Mouse (Mus musculus) layer of hippocampus, adult 2 months (tissue): ENCODE data around the gene Haus4. TPM values are rescaled to one million over a fixed set of nuclear protein-coding genes. Genes with fewer than 3 reads are reported as not detected.

Experiments
- DNase-seq, 2 experiments: peaks; one replicate each; pipeline ENCODE4 v3.0.0; 2022; ENCODE audit warnings: low spot score in 2 of 2
- H3K27ac ChIP-seq: fragments of 200-600 bp; 2 replicates; pipeline ENCODE4 v1.8.1; 2022
- H3K4me3 ChIP-seq: fragments of 200-600 bp; 2 replicates; pipeline ENCODE4 v1.8.1; 2022; ENCODE audit warnings: mild to moderate bottlenecking
- CTCF ChIP-seq: fragments of 200-600 bp; conservative IDR thresholded peaks from 2 replicates; pipeline ENCODE4 v1.8.1; 2022; ENCODE audit warnings: antibody characterized with exemption, mild to moderate bottlenecking, moderate library complexity
- total RNA-seq, 2 experiments: library from RNA; stranded (reverse); gene quantifications; 2 replicates each; pipeline ENCODE4 v1.2.3; 2021

The Haus4 gene
- total RNA-seq, 2 experiments from 2014 or later: 4.4 to 4.8 TPM

DNA sequence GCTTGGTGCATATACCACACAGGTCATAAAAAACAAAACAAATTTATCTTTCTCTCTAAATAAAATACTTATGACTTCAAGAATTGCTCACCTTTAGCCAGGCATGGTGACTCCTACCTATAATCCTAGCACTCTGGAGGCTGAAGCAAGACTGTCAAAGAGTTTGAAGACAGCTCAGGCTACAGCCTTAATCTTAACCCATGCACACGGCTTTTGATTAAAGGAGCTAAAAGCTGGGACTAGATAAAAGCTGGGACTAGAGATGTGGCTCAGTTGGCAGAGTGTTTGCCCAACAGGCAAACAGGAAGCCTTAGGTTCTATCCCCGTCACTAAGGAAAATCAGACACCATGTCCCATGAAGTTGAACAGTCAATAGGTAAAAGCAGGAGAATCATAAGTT lies 51.3 kb downstream of the Haus4 start:
- Histone ChIP-seq H3K27ac (no peak overlapping the region), H3K4me3 (no peak overlapping the region)
- TF ChIP-seq CTCF: no peak
- no peak for DNase-seq

GRCm38 (mm10) chr14:54501365-54501764 lies 53.1 kb downstream of the Haus4 start:
- no peak for DNase-seq
- Histone ChIP-seq H3K4me3 (no peak overlapping the region), H3K27ac (no peak overlapping the region)
- no peak for TF ChIP-seq CTCF

DNA sequence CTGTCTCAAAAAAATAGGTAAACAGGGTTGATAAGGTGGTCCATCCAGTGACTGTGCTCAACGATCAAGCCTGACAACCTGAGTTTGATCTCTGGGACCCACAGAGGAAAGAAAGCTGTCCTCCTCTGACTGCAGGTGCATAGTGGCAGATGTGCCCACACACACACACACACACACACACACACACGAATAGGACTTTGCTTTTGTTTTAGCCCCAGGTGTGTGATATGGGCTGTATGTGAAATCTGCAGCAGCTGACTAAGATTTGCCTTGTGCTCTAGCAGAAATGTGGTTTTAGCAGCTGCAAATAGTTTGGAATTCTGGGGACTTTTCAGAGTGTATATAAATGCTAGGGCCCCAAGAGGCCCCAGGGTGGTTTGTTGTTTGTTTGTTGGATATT lies 55.1 kb downstream of the Haus4 start:
- Histone ChIP-seq H3K4me3 (no peak overlapping the region), H3K27ac (no peak overlapping the region)
- no peak for DNase-seq
- TF ChIP-seq CTCF: no peak

- TF ChIP-seq CTCF: no peak
- DNase-seq: no peak
- Histone ChIP-seq H3K27ac (no peak overlapping the region), H3K4me3 (no peak overlapping the region)
These were observed 57.7 kb downstream of the Haus4 start for GRCm38 (mm10) chr14:54496706-54497105.

GRCm38 (mm10) chr14:54494234-54494633 lies 60.2 kb downstream of the Haus4 start:
- peak; percentile 89 for TF ChIP-seq CTCF
- Histone ChIP-seq H3K27ac (no peak overlapping the region), H3K4me3 (no peak overlapping the region)
- DNase-seq: peak; percentile 29 to 66

DNA sequence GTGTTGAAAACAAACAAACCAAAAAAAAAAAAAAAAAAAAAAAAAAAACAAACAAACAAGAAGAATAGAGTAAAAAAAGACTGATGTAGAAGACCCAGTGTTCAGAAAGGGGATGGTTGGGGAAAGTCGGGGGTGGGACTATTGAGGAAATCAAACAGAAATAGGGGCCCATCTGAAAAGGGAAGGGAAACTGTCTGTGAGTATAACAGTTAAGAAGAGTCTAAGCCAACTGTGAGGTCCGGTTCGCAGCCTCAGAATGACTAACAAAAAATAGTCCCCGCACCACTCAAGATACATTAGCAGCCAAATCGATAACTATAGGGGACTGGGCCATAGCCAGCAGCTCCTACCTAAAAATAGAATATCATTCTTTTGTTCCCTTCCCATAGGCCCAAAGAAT lies 61.2 kb downstream of the Haus4 start:
- Histone ChIP-seq H3K4me3 (no peak overlapping the region), H3K27ac (no peak overlapping the region)
- no peak for TF ChIP-seq CTCF
- no peak for DNase-seq

- Histone ChIP-seq H3K27ac (no peak overlapping the region), H3K4me3 (no peak overlapping the region)
- peak in 1 of 2 experiments; percentile 52 for DNase-seq
- TF ChIP-seq CTCF: no peak
These were observed 61.9 kb downstream of the Haus4 start for GRCm38 (mm10) chr14:54492345-54493131.

Other genes starting within 250 kb of the Haus4 start
- 10 to 100 TPM; 52.1 to 54.9 TPM for gene Oxa1l, start 193.8 kb downstream of the Haus4 start, total RNA-seq
- gene Slc7a7, start 136.8 kb downstream of the Haus4 start, total RNA-seq: 1 to 10 TPM; 1.4 to 2.0 TPM
- gene Mrpl52, start 127.7 kb downstream of the Haus4 start, total RNA-seq: 100 to 1,000 TPM in 1 of 2 experiments, 10 to 100 TPM in 1; 99.8 to 101 TPM
- gene Mmp14, start 123.0 kb downstream of the Haus4 start, total RNA-seq: 10 to 100 TPM; 16.1 to 18.4 TPM
- 10 to 100 TPM; 28.5 to 30.3 TPM for gene Lrp10, start 90.5 kb downstream of the Haus4 start, total RNA-seq
- gene Rem2, start 78.5 kb downstream of the Haus4 start, total RNA-seq: 10 to 100 TPM; 23.9 to 24.0 TPM
- gene Prmt5, start 37.1 kb downstream of the Haus4 start, total RNA-seq: 10 to 100 TPM; 47.3 to 53.6 TPM
- gene Ajuba, start 22.9 kb upstream of the Haus4 start, total RNA-seq: 1 to 10 TPM; 1.1 to 1.8 TPM
- 1 to 10 TPM; 5.8 to 7.1 TPM for gene 4931414P19Rik, start 51.4 kb upstream of the Haus4 start, total RNA-seq
- gene Psmb5, start 63.4 kb upstream of the Haus4 start, total RNA-seq: 100 to 1,000 TPM; 199 to 218 TPM
- under 1 TPM; 0.22 to 0.28 TPM for gene Psmb11, start 66.8 kb upstream of the Haus4 start, total RNA-seq
- not detected for gene Gm17606, start 86.3 kb upstream of the Haus4 start, total RNA-seq
- 10 to 100 TPM; 22.5 to 27.5 TPM for gene Cdh24, start 86.7 kb upstream of the Haus4 start, total RNA-seq
- gene 1700123O20Rik, start 131.6 kb upstream of the Haus4 start, total RNA-seq: 10 to 100 TPM; 20.8 to 22.1 TPM
- gene Acin1, start 132.3 kb upstream of the Haus4 start, total RNA-seq: 100 to 1,000 TPM; 223 to 242 TPM
- gene Gm29776, start 144.2 kb upstream of the Haus4 start, total RNA-seq: not detected
- not detected for gene Cebpe, start 157.6 kb upstream of the Haus4 start, total RNA-seq
- 10 to 100 TPM; 49.4 to 54.1 TPM for gene Slc7a8, start 227.3 kb upstream of the Haus4 start, total RNA-seq